Mouse (Mus musculus): ENCODE measurements at regions not wholly inside any gene's neighbourhood (a gene's known extent, or its start where the extent isn't known, plus 50 kb on each side); places are given as distances from the start of the nearest gene placed in this dataset.

- DNase-seq (ENCODE audit: low read depth in 1 of 2, low spot score in 2 of 2), result no peak
Observed at GRCm38 (mm10) chr12:29118336-29118735, 366.7 kb downstream of the Eipr1 start.

GRCm38 (mm10) chr12:29121159-29121558, 369.6 kb downstream of the Eipr1 start:
- no peak for DNase-seq (ENCODE audit: low read depth in 1 of 2, low spot score in 2 of 2)

GRCm38 (mm10) chr12:29122931-29123330, 371.3 kb downstream of the Eipr1 start:
- DNase-seq (ENCODE audit: low read depth in 1 of 2, low spot score in 2 of 2), result no peak

- no peak for DNase-seq (ENCODE audit: low read depth in 1 of 2, low spot score in 2 of 2)
Observed at GRCm38 (mm10) chr12:29124079-29124668, 372.6 kb downstream of the Eipr1 start.

GRCm38 (mm10) chr12:29128844-29129243, 377.2 kb downstream of the Eipr1 start:
- no peak for DNase-seq (ENCODE audit: low read depth in 1 of 2, low spot score in 2 of 2)

- no peak for DNase-seq (ENCODE audit: low read depth in 1 of 2, low spot score in 2 of 2)
Observed at GRCm38 (mm10) chr12:29129331-29129730, 377.7 kb downstream of the Eipr1 start.

GRCm38 (mm10) chr12:29134326-29134725, 382.7 kb downstream of the Eipr1 start:
- no peak for DNase-seq (ENCODE audit: low read depth in 1 of 2, low spot score in 2 of 2)

- DNase-seq (ENCODE audit: low read depth in 1 of 2, low spot score in 2 of 2), result no peak
Observed at GRCm38 (mm10) chr12:29136850-29137268, 385.3 kb downstream of the Eipr1 start.

- DNase-seq (ENCODE audit: low read depth in 1 of 2, low spot score in 2 of 2), result no peak
Observed at GRCm38 (mm10) chr12:29137455-29137854, 385.9 kb downstream of the Eipr1 start.

- no peak for DNase-seq (ENCODE audit: low read depth in 1 of 2, low spot score in 2 of 2)
Observed at GRCm38 (mm10) chr12:29140576-29140975, 387.6 kb upstream of the Myt1l start.

GRCm38 (mm10) chr12:29141132-29141531, 387.1 kb upstream of the Myt1l start:
- no peak for DNase-seq (ENCODE audit: low read depth in 1 of 2, low spot score in 2 of 2)

GRCm38 (mm10) chr12:29141855-29142254, 386.3 kb upstream of the Myt1l start:
- no peak for DNase-seq (ENCODE audit: low read depth in 1 of 2, low spot score in 2 of 2)

- no peak for DNase-seq (ENCODE audit: low read depth in 1 of 2, low spot score in 2 of 2)
Observed at GRCm38 (mm10) chr12:29143297-29143696, 384.9 kb upstream of the Myt1l start.

- DNase-seq (ENCODE audit: low read depth in 1 of 2, low spot score in 2 of 2), result no peak
Observed at GRCm38 (mm10) chr12:29160920-29161319, 367.3 kb upstream of the Myt1l start.

GRCm38 (mm10) chr12:29161546-29161945, 366.6 kb upstream of the Myt1l start:
- no peak for DNase-seq (ENCODE audit: low read depth in 1 of 2, low spot score in 2 of 2)

GRCm38 (mm10) chr12:29164701-29165100, 363.5 kb upstream of the Myt1l start:
- DNase-seq (ENCODE audit: low read depth in 1 of 2, low spot score in 2 of 2), result no peak

GRCm38 (mm10) chr12:29166316-29166715, 361.9 kb upstream of the Myt1l start:
- no peak for DNase-seq (ENCODE audit: low read depth in 1 of 2, low spot score in 2 of 2)

- DNase-seq (ENCODE audit: low read depth in 1 of 2, low spot score in 2 of 2), result no peak
Observed at GRCm38 (mm10) chr12:29167922-29168321, 360.3 kb upstream of the Myt1l start.

GRCm38 (mm10) chr12:29175698-29176440, 352.3 kb upstream of the Myt1l start:
- no peak for DNase-seq (ENCODE audit: low read depth in 1 of 2, low spot score in 2 of 2)

GRCm38 (mm10) chr12:29177145-29177544, 351.0 kb upstream of the Myt1l start:
- no peak for DNase-seq (ENCODE audit: low read depth in 1 of 2, low spot score in 2 of 2)

- DNase-seq (ENCODE audit: low read depth in 1 of 2, low spot score in 2 of 2), result no peak
Observed at GRCm38 (mm10) chr12:29178168-29178895, 349.9 kb upstream of the Myt1l start.

GRCm38 (mm10) chr12:29179405-29179804, 348.8 kb upstream of the Myt1l start:
- no peak for DNase-seq (ENCODE audit: low read depth in 1 of 2, low spot score in 2 of 2)

All from monocyte, adult 2 months (primary cell).